Comparison of ENCODE assay signal across 9 mouse cellular contexts in the genomic region with DNA sequence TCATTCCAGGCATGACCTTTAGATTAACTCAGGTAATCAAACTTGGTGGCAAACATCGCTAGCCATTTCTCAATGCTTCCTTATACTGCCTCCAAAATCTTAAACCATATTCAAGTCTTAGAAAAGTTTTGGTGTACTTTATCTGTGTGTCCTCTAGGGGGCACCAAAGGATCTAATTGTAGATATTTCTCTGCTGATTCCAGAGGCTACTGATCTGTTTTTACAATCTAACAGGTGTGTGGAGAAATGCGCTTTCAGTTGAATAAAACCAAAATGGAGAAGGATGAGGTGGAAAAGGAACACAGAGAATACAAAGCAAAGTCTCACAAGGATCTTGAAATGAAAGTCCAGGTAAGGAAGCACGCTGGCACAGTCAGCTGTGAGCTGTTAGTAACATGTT.
A peak's percentile ranks its signal among the peaks of the same experiment; 100 is the strongest.
DNase-seq lines count a peak whose midpoint lies in the region; ATAC-seq and TF ChIP-seq lines count a peak whose summit lies in the region.
"Had no signal": no experiment of that assay in that cellular context is flagged by ENCODE, and none has a peak within 500 bp of the region (broad histone marks: within the 10 kb centered on the region; RNA-seq: fewer than 3 reads in every experiment).

No protein-coding gene starts in this region.

- H3K36me3 ChIP-seq in lung, embryonic 14.5 days (ENCODE audit: insufficient read depth) = no peaks in the 10 kb centered on the region
- H3K36me3 ChIP-seq: midbrain, embryonic 12.5 days had no signal

- TF ChIP-seq CTCF in lung, embryonic 14.5 days (IDR thresholded peaks at IDR 0.05; ENCODE audit: low read depth) = peak; percentile 73

- H3K4me2 ChIP-seq in lung, embryonic 14.5 days = no peak overlapping the region
- H3K4me2 ChIP-seq: midbrain, embryonic 12.5 days had no signal

- peak; percentile 43 for DNase-seq in adrenal gland, postnatal 14 days
- no peak for DNase-seq in adrenal gland, postnatal 25 days
- DNase-seq in left cerebral cortex, adult 11 months (ENCODE audit: low spot score) = peak; percentile 38
- DNase-seq in left cerebral cortex, adult 8-10 months (ENCODE audit: low spot score in 2 of 2) = no peak
- peak; percentile 74 for DNase-seq in MN1 (ENCODE audit: low spot score)
- peak; percentile 84 for DNase-seq in lung, embryonic 14.5 days
- peak; percentile 49 for DNase-seq in thymus, postnatal 4 days

- ATAC-seq in erythroblast, adult 5-6 weeks (replicated peaks; ENCODE audit: low FRiP score, poor library complexity, severe bottlenecking) = peak; percentile 65; the same call in 1 of the 2 replicates
- ATAC-seq in lung, embryonic 14.5 days (ENCODE audit: insufficient read depth) = no peak; the same call in 1 of the 2 replicates

- no peak overlapping the region for H3K4me3 ChIP-seq in lung, embryonic 14.5 days (ENCODE audit: low read depth, low read length)
- H3K4me3 ChIP-seq: midbrain, embryonic 12.5 days had no signal

- no peaks in the 10 kb centered on the region for H3K4me1 ChIP-seq in lung, embryonic 14.5 days (ENCODE audit: insufficient read depth)

- no peaks in the 10 kb centered on the region for H3K9me3 ChIP-seq in lung, embryonic 14.5 days (ENCODE audit: low read depth, low read length)
- H3K9me3 ChIP-seq: midbrain, embryonic 12.5 days had no signal

- 35% methylated on average over 3 of the region's 3 CpGs for WGBS in lung, embryonic 14.5 days

- no peak overlapping the region for H3K27ac ChIP-seq in lung, embryonic 14.5 days (ENCODE audit: low read depth)
- H3K27ac ChIP-seq: midbrain, embryonic 12.5 days had no signal

- H3K27me3 ChIP-seq in lung, embryonic 14.5 days (ENCODE audit: insufficient read depth, low read length) = no peaks in the 10 kb centered on the region
- H3K27me3 ChIP-seq: midbrain, embryonic 12.5 days had no signal

- no peak overlapping the region for H3K9ac ChIP-seq in lung, embryonic 14.5 days
- H3K9ac ChIP-seq: midbrain, embryonic 12.5 days had no signal

Comparison
In these comparisons a context has a peak if more than half of its experiments do, and no peak if none do; other contexts are left out.
1. DNase-seq: peak in adrenal gland, postnatal 14 days (single experiment), left cerebral cortex, adult 11 months (single experiment), MN1 (single experiment), lung, embryonic 14.5 days (single experiment) and thymus, postnatal 4 days (single experiment); none in adrenal gland, postnatal 25 days (single experiment) and left cerebral cortex, adult 8-10 months (0 of 2).